Mouse (Mus musculus): ENCODE data around the gene Ndufb11.

Gene Ndufb11

DNA sequence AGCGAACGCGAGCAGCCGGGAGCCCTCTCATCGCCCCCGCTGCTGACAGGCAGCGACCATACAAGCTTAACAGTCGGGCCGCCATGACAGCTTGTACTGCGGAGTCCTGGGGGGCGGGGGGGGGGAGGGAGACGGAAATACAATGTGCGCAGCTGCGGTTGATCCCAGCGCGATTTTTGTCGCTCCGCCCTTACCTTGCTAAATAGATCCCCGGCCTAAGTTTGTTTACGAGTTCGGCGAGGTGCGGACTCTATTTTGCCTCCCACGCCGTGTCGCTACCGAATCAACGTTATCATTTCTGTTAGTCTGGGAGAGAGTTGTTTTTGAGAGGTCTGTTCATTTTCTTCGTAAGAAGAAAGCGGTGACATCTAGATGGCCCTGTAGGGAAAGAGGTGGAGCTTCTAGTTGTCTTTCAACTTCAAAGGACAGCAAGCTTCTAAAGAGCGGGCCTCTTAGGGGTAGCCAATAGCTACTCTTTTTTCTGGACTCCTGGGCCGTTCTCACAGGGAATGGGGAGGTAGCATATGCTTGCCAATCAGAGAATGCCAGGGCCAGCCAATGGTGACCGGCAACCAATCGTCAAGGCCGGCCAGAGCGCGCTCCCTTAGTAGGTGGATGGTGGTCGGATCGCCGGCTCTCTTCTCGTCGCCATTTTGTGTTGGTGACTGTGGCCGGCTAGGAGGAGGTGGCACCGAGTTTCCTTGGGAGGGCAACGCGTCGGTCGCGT is at the start of gene Ndufb11, which contains the start of gene Rbm10:
TSS of gene Ndufb11 (minus strand) at position 444 of the 727 bp plus-strand sequence.
TSS of gene Rbm10 (plus strand) at position 328 of the 727 bp plus-strand sequence.
- peak; percentile 77 to 81 for DNase-seq

DNA sequence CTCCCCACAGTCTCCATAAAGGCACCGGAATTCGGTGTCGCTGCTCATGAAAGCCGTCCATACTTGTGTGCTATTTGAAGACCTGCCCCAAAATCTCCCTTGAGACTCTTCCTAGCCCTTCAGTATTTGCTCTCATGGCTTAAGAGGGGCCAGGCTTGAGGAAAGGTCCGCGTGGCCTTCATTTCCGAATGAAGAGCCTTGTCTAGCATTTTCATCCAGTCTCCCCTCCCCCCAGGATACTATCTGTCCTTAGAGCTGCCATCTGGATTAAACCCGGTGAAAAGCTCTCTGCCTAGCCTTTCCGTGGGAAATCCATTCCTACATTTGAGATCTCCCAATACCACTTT is 46.0 kb upstream of the Ndufb11 start:
- DNase-seq, result peak; percentile 18 to 28

DNA sequence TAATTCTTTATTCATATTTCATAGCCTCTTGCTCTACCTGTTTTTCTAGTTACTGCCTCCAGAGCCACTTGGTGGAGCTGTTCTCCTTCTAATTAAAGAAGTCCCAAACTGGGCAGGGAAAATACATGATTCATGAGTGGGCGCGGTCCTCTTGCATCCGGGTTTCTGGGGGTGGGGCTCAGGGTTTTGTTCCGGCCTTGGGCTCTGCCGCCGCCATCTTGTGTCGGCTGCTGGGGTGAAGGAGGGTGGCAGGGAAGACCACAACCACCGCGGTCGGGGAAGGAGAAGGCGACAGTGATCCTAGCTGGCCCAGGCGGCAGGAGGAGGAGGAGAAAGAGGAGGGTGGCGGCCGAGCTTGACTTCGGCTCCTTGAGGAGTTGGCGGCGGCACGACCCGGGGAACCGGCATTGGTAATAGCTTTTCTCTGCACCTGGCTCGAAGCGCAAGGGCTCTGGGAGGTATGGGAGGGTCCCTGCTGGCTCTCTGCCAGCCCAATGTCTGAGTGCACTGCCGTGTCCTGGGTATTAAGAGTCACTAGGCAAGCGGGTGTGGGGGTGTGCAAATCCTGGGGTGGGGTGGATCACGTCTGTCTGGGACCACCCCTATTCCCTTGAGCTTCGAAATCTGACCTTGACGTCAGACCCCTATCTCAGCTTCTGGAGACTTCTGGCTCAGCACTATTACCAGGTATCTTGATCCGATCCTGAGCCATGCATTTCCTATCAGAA is 45.5 kb upstream of the Ndufb11 start:
- peak; percentile 83 to 89 for DNase-seq

DNA sequence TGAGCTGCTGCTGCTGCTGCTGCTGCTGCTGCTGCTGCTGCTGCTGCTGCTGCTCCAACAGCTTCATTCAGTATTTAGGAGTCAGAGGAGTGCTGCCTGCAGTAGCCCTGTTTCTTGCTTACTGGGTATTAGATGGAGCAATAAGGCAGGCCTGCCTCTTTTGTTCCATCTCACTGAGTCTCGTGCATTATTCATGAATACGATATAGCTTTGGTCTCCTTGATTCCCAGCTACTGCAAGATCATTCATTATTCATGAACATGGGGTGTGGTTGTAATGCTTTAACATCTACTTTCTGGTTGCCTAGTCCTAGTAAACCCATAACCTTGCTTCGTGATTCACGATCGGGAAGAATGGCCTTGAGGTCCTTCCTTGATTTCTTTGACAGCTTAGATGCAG is 44.9 kb upstream of the Ndufb11 start:
- DNase-seq, result no peak

DNA sequence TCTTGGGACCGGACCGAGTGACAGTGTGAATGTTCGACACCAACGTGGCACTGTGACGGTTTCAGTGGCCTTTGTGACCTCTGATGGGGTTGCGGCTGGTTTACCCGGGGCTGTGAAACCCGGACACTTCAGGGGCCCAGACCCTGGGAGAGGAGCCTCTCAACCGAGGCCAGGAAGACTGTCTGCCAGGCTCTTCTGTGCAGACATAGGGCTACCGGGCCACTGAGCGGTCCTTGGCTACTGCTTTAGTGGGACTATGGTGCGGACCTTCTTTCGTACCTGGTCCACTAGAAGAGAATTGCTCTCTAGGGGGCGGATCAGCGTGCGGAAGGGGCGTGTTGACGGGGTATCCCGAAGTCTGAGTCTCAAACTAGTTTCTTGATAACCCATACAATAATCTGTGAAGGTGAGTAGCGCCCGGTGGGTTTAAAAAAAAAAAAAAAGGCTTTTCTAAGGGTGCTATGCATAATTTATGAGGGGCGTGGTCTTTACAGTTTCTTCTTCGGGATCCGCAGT is 41.5 kb upstream of the Ndufb11 start:
- peak; percentile 9 to 13 for DNase-seq

DNA sequence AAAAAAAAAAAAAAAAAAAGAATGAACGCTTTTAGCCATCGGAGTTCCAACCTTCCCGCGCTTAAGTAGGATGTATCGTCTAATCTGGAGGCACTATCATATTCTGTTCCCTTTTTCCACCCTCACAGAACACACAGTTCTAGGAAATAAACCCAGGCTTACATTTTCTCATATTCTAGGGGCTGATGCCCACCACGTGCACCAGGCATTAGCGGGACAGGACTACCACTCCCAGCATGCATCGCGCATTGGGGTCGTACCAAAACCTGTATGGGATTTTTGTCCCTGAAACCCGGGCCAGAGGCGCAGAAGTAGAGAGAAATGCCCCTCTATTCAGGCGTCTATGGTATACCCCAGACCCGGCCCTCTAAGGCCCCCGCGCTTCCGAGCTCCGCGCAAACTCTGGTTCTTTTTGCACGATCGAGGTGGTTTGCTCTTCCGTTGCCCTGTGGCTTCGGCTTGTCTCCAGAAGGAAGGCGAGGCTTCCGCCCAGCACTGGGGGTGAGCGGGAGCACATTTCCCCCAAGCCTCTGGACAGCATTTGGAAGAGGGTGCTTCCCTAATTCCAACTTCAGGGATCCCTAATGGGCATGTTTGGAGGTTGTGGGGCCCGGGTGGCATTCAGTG is 40.7 kb upstream of the Ndufb11 start, which contains the start of gene Uba1:
TSS of gene Uba1 (plus strand) at position 301 of the 627 bp plus-strand sequence.
- DNase-seq, result peak; percentile 76 to 86

DNA sequence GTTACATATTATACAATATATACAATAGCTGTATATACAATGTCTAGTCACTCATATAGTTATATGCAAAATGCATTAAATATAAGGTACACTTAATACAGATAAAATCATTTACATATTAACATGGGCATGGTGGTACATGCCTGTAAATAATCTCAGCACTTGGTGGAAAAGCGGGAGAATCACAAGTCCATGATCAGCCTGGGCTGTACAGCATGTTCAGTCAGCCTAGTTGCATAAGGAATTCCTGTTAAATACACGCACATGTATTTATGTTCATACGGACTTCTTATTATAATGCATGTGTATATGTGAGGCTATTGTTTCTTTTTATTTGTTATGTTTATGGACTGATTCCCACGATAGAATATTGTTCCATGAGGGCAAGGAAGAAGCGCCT is 40.2 kb upstream of the Ndufb11 start:
- DNase-seq, result no peak

DNA sequence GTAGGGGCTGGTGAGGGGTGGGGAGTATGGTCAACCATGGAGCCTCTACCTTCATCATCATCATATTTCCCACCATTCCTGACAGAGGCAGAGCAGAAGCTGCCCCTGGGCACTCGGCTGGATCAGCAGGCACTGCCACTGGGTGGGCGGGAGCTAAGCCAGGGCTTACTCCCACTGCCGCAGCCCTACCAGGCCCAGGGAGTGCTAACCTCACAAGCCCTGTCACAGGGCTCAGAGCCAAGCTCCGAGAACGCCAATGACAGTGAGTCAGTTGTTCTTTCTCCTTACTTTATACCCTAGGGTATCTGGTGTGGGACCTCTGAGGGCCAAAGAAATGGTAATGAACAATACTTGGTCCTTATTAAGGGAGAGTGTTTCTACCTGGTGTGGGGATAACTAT is 27.4 kb upstream of the Ndufb11 start:
- DNase-seq, result no peak

DNA sequence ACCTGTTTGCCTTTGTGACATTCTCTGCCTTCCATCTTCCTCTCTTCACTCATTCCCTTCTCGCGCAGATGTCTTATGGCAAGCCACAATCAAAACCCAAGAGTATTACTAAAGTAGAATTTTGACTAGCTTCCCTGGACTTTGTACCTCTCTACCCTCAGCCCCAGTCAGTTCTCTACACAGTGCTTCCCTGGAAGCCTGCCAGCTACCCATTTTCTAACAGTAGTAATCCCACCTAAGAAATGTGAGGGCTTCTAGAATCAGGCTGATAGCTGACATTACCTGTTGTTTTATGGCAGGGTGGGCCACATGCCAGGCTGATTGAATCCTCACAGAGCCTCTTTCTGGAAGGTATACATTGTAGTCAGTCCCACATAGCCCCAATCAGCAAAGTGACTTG is 20.7 kb upstream of the Ndufb11 start:
- DNase-seq, result no peak

DNA sequence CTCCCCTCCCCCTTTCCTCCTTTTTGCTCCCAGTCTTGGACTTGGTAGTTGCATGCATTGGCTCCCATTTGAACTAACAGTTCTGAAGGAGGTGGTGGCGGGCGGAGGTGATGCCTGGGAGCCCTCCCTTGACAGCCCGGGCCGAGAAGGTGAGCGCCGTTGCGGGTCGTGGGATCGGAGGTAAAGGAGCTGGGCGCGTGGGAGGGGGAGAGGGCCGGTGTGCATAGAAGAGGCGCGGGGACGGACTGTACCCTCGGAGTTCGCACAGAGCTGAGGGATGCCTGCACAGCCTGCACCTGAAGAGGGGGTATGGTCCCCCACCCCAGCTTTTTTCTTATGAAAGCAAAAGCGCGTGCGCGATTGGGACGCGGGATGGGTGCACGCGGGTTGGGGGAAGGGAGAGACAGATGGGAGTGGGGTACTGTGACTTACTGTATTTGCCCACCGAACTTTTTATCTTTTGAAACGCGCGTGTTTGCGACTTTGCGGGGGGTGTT is 532 bp upstream of the Ndufb11 start:
- DNase-seq, result peak in 1 of 2 experiments; percentile 45

DNA sequence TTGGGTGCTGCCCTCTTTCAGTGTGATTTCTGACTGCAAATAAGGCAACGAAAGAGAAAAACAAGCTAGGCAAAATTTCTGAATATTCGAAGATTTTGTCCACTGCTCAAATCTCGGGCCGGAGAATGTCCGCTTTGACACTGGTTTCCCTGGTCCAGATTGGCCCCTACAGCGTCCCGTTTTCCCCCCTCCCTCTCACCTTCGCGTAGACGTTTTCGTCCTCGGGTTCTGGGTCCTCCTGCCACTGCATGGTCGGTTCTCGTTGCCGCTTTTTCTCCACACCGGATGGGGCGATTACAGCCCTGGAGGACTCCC is 601 bp downstream of the Ndufb11 start:
- peak; percentile 68 to 74 for DNase-seq

DNA sequence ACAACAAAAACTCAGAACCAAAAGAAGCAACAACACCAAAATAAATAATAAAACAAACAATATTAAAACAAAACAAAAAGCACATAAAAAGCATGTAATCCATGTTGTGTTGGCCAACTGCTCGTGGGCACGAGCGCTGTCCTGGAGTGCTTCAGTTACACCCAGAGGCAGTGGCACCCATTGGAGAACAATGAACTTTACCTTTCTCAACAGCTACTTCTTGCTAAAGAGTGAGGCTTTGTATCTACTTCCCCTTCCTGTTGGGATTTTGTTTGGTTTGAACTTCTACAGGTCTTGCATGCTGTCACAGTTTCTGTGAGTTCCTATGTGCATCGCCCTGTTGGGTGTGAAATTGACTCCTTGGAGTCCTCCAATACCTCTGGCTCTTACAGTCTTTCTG is 8.9 kb downstream of the Ndufb11 start:
- DNase-seq, result no peak

DNA sequence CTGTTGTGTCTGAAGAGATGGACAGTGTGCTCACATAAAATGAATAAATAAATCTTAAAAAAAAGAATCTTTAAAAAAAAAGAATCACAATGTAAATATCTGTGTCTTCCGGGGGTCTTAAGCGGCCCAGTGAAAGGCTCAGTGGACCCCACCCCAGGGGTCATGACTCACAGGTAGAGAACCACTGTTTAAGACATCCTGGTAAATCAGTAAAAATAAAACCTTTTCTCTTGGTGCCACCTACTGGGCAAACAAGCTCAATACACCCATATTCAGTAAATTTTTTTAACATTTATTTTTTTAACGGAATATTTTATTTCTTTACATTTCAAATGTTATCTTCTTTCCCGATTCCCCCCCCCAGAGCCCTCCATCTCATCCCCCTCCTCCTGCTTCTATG is 29.5 kb downstream of the Ndufb11 start:
- DNase-seq, result peak in 1 of 2 experiments; percentile 5

DNA sequence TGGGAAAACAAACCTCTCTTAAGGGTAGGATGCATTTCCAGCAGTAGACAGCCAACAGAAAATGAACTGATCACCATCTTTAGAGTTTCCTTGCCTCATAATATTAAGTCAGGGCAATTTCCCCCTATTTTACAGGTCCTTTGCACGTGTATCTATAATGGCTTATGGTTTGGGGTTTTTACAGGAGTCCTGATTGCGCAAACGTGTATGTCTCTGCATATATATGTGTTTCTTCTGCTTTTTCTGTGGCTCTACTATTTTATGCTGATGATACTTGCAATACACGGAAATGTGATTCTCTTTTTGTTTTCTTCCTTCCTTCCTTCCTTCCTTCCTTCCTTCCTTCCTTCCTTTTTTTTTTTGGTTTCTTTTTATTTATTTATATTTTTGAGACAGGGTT is 43.5 kb downstream of the Ndufb11 start:
- no peak for DNase-seq

DNA sequence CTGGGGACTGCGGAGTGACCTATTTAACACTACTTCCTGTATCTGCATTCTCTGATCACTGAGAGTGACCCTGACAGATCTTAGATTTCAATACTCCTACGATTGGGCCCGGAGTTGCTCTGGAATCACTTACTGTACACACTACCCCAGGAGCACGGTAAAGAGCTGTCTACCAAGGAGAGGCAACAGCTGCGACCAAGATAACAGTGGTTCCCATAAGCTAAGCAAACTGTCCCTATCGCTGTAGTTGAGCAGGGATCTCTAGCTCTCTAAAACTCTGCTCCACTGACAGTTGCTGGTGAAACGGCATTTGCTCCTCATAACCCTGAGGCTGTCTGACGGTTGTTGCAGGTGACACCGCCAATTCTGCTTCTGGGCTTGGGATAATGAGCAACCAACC is 44.7 kb downstream of the Ndufb11 start:
- no peak for DNase-seq

DNA sequence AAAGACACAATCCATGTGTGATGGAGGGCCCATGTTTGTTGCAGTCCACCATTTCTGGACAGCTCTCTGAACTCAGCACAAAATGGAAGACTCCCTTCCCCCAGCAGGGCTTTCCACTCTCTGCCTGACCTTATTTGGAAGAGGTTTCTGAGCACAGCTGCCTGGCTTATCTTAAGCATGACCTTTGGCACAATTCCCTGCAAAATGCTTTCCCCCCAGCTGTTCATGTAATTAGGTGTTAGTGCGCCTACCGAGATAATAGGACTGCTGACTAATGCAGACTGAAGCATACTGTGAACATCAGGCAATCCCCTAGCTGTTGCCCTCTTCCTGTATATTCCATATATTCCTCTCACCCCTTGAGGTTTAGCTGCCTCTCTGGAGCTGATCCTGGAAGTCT is 46.4 kb downstream of the Ndufb11 start:
- DNase-seq, result no peak
